Mouse (Mus musculus): Measurements from ENCODE around the gene Pa2g4.

The Pa2g4 gene

GRCm38 (mm10) chr10:128535624-128536265, 30.0 kb downstream of the Pa2g4 start:
- no peak for DNase-seq

- no peak for DNase-seq
These were observed 30.6 kb downstream of the Pa2g4 start for GRCm38 (mm10) chr10:128535206-128535605.

GRCm38 (mm10) chr10:128526366-128527356, 39.1 kb downstream of the Pa2g4 start:
- DNase-seq = no peak

GRCm38 (mm10) chr10:128525671-128526308, 40.0 kb downstream of the Pa2g4 start, which contains the start of gene Esyt1:
Gene Esyt1, minus strand, starts transcription at chr10:128525871.
- DNase-seq = peak; percentile 87 to 94

GRCm38 (mm10) chr10:128524732-128525662, 40.8 kb downstream of the Pa2g4 start:
- DNase-seq = peak; percentile 50 to 65

- no peak for DNase-seq
These were observed 41.6 kb downstream of the Pa2g4 start for GRCm38 (mm10) chr10:128524111-128524731.

- DNase-seq = no peak
These were observed 43.4 kb downstream of the Pa2g4 start for GRCm38 (mm10) chr10:128522351-128522750.

GRCm38 (mm10) chr10:128520591-128520990, 45.2 kb downstream of the Pa2g4 start:
- no peak for DNase-seq

GRCm38 (mm10) chr10:128518833-128519232, 47.0 kb downstream of the Pa2g4 start:
- peak in 1 of 2 experiments; percentile 40 for DNase-seq

GRCm38 (mm10) chr10:128516677-128517076, 49.1 kb downstream of the Pa2g4 start:
- DNase-seq = no peak

GRCm38 (mm10) chr10:128516029-128516428, 49.8 kb downstream of the Pa2g4 start:
- DNase-seq = no peak

GRCm38 (mm10) chr10:128515044-128515443, 50.7 kb downstream of the Pa2g4 start:
- DNase-seq = no peak

GRCm38 (mm10) chr10:128511761-128512160, 54.0 kb downstream of the Pa2g4 start:
- DNase-seq = no peak

- no peak for DNase-seq
These were observed 54.6 kb downstream of the Pa2g4 start for GRCm38 (mm10) chr10:128511189-128511588.

GRCm38 (mm10) chr10:128510301-128510700, 55.5 kb downstream of the Pa2g4 start:
- DNase-seq = no peak

GRCm38 (mm10) chr10:128509831-128510230, 56.0 kb downstream of the Pa2g4 start:
- no peak for DNase-seq

- DNase-seq = no peak
These were observed 56.6 kb downstream of the Pa2g4 start for GRCm38 (mm10) chr10:128509203-128509602.

- no peak for DNase-seq
These were observed 57.5 kb downstream of the Pa2g4 start for GRCm38 (mm10) chr10:128508260-128508659.

All from thymus, adult 18-20 months (tissue).